19 mouse cellular contexts compared by ENCODE assay signal in genomic region chr9:22788850-22789249, GRCm38 (mm10).
A peak's percentile ranks its signal among the peaks of the same experiment; 100 is the strongest.
DNase-seq lines count a peak whose midpoint lies in the region; ATAC-seq and TF ChIP-seq lines count a peak whose summit lies in the region.
"Had no signal": no experiment of that assay in that cellular context is flagged by ENCODE, and none has a peak within 500 bp of the region (broad histone marks: within the 10 kb centered on the region; RNA-seq: fewer than 3 reads in every experiment).

No protein-coding gene starts in this region.

- no peak for TF ChIP-seq CTCF in gastrocnemius, adult 2 months (IDR thresholded peaks at IDR 0.05)
- no peak for TF ChIP-seq CTCF in C2C12 (IDR thresholded peaks at IDR 0.05; ENCODE audit: control insufficient read depth, insufficient read depth, insufficient read length)

- intact Hi-C loops in gastrocnemius, adult 2 months (cut with DNase I) = loop anchor here (5.0 kb wide), 1 partner anchor 38 kb away; no protein-coding TSS in a partner anchor
- intact Hi-C loops in gastrocnemius, postnatal 36 days (cut with DNase I) = loop anchor here (5.0 kb wide), 1 partner anchor 33 kb away; no protein-coding TSS in a partner anchor

- H3K79me2 ChIP-seq in C2C12 (ENCODE audit: control insufficient read depth, insufficient read depth) = no peaks in the 10 kb centered on the region

- no peaks in the 10 kb centered on the region for H3K27me3 ChIP-seq in C2C12 (ENCODE audit: control insufficient read depth, insufficient read depth, insufficient read length)
- H3K27me3 ChIP-seq: forebrain, embryonic 12.5 days; forebrain, embryonic 15.5 days; hindbrain, embryonic 12.5 days; hindbrain, embryonic 15.5 days had no signal

- H3ac ChIP-seq in C2C12 (ENCODE audit: control insufficient read depth, insufficient read length, low read depth) = no peak overlapping the region

- H3K36me3 ChIP-seq in C2C12 (ENCODE audit: control insufficient read depth, insufficient read depth) = no peaks in the 10 kb centered on the region
- H3K36me3 ChIP-seq: forebrain, embryonic 12.5 days; forebrain, embryonic 15.5 days; hindbrain, embryonic 12.5 days; hindbrain, embryonic 15.5 days had no signal

- no peak for DNase-seq in gastrocnemius, adult 2 months
- no peak for DNase-seq in gastrocnemius, postnatal 36 days
- peak; percentile 67 for DNase-seq in NIH3T3 (ENCODE audit: low read depth)
- DNase-seq in cerebellum, adult 9-11 months = no peak
- no peak for DNase-seq in left cerebral cortex, adult 9 months (ENCODE audit: low spot score in 2 of 2)
- DNase-seq: adrenal gland, adult 8-10 months; adrenal gland, postnatal 25 days; cerebellum, adult 11-12 months; cerebellum, adult 8-10 months; cerebellum, postnatal 14 days; gastrocnemius, postnatal 10 days had no signal

- H3K27ac ChIP-seq in gastrocnemius, adult 2 months = peak overlapping the region; percentile 72
- H3K27ac ChIP-seq: forebrain, embryonic 12.5 days; forebrain, embryonic 15.5 days; hindbrain, embryonic 12.5 days; hindbrain, embryonic 15.5 days had no signal

- no peak overlapping the region for H3K4me3 ChIP-seq in gastrocnemius, adult 2 months
- no peak overlapping the region for H3K4me3 ChIP-seq in C2C12 (ENCODE audit: insufficient read depth, poor library complexity, severe bottlenecking)
- H3K4me3 ChIP-seq: erythroblast, embryonic 14.5 days; forebrain, embryonic 12.5 days; forebrain, embryonic 15.5 days; hindbrain, embryonic 12.5 days; hindbrain, embryonic 15.5 days had no signal

- H3K79me3 ChIP-seq in C2C12 (ENCODE audit: low read depth) = no peaks in the 10 kb centered on the region

- ATAC-seq in erythroblast, adult 5-6 weeks (replicated peaks; ENCODE audit: low FRiP score, poor library complexity, severe bottlenecking) = no peak
- ATAC-seq: activated CD4-positive, CD25-positive, alpha-beta regulatory T cell, adult 4 months; forebrain, embryonic 15.5 days had no signal

TF ChIP-seq in C2C12, 6 proteins besides CTCF, POLR2A, EP300 and RAD21:
- TF ChIP-seq CEBPB (IDR thresholded peaks at IDR 0.05; ENCODE audit: low read depth) (peak; percentile 88), MYOD1 (IDR thresholded peaks at IDR 0.05; ENCODE audit: control insufficient read depth, insufficient read length, low read depth) (no peak)
